Mouse (Mus musculus) bone marrow, adult 2 months (tissue): ENCODE data around the gene Donson. TPM values are rescaled to one million over a fixed set of nuclear protein-coding genes. Genes with fewer than 3 reads are reported as not detected.
"Not testable (repeated sequence)": the region's sequence is repeated elsewhere in the genome, so short reads cannot be mapped to it uniquely, and the experiment has no call there.

Experiments used
- H3K27ac ChIP-seq: fragments of 200-500 bp; 2 replicates; pipeline ENCODE4 v1.5.1; 2012; ENCODE audit warnings: low read depth, mild to moderate bottlenecking, control low read depth, inconsistent platforms, low read length; ENCODE audit not compliant: control insufficient read depth, poor library complexity, insufficient read depth
- H3K4me1 ChIP-seq: fragments of 200-500 bp; 2 replicates; pipeline ENCODE4 v1.6.1; 2011; ENCODE audit warnings: low read length; ENCODE audit not compliant: control insufficient read depth, insufficient read depth
- H3K4me3 ChIP-seq: fragments of 200-500 bp; replicated peaks from 2 replicates; pipeline ENCODE3; 2011; ENCODE audit warnings: mild to moderate bottlenecking, low read depth, low read length, control low read depth; ENCODE audit not compliant: control insufficient read depth
- CTCF ChIP-seq: fragments of 200-500 bp; IDR thresholded peaks from 2 replicates; pipeline ENCODE4 v1.5.1; 2011; ENCODE audit warnings: low read length, control low read depth; ENCODE audit not compliant: control insufficient read depth, insufficient read depth
- POLR2A ChIP-seq: fragments of 200-500 bp; IDR thresholded peaks from 2 replicates; pipeline ENCODE4 v1.6.1; 2011; ENCODE audit warnings: low read depth, mild to moderate bottlenecking, control low read depth, low read length, borderline replicate concordance; ENCODE audit not compliant: control insufficient read depth
- WGBS: fragments of 180-500 bp; shearing (Covaris S2); methylation state at CpG from one replicate; pipeline ENCODE4 v1.1.7; 2018; 5-methylcytosine and 5-hydroxymethylcytosine counted together
- polyA plus RNA-seq: library from polyadenylated mRNA; stranded (reverse); fragments of >200 nt; gene quantifications from 2 replicates; pipeline ENCODE4 v1.2.4, GENCODE M21; 2011; ENCODE audit warnings: low replicate concordance; ENCODE audit not compliant: missing spikeins, insufficient read depth, insufficient read length

The Donson gene
- polyA plus RNA-seq, 1 experiment, result 15.2 TPM

DNA sequence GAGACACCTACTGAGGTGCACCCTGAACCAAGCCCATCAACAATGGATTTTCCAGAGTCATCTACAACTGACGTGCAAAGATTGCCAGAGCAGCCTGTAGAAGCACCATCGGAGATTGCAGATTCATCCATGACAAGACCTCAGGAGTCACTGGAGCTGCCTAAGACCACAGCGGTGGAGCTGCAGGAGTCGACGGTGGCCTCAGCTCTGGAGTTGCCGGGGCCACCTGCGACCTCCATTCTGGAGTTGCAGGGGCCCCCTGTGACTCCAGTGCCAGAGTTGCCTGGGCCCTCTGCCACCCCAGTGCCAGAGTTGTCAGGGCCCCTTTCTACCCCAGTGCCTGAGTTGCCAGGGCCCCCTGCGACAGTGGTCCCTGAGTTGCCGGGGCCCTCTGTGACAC, 33.3 kb downstream of the Donson start:
- H3K27ac ChIP-seq, result no peak overlapping the region
- WGBS, result 98% methylated on average over 9 of the region's 9 CpGs
- H3K4me1 ChIP-seq, result no peaks in the 10 kb centered on the region; the same call in none of the 2 replicates
- H3K4me3 ChIP-seq, result no peak overlapping the region
- TF ChIP-seq POLR2A (no peak), CTCF (no peak)

GRCm38 (mm10) chr16:91652191-91652590, 36.4 kb downstream of the Donson start:
- TF ChIP-seq CTCF, result no peak
- no peak for TF ChIP-seq POLR2A
- H3K4me1 ChIP-seq, result no peaks in the 10 kb centered on the region; the same call in none of the 2 replicates
- no peak overlapping the region for H3K27ac ChIP-seq
- H3K4me3 ChIP-seq, result no peak overlapping the region
- 90% methylated on average over 3 of the region's 3 CpGs for WGBS

- no peak for TF ChIP-seq CTCF
- TF ChIP-seq POLR2A, result no peak
- Histone ChIP-seq H3K27ac (no peak overlapping the region), H3K4me3 (peak overlapping the region; percentile 16), H3K4me1 (no peaks in the 10 kb centered on the region; the same call in none of the 2 replicates)
These were observed 38.8 kb downstream of the Donson start for GRCm38 (mm10) chr16:91649781-91650180.

DNA sequence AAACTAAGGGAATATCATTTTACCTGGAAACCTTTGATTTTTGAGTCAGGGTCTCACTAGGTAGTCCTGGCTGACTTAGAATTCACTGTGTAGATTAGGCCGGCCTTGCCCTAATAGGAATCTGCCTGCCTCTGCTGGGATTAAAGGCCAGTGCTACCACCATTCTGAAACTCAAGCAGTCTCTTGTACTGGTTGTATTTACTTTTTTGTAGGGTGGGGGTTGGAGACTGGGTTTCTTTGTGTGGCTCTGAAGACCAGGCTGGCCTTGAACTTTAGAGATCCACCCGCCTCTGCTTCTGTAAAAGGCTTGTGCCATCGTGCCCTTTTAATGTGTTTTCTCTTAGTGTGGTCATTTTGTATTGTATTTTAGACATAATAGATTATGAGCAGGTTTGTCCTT, 39.3 kb downstream of the Donson start:
- WGBS, result 27% methylated on average over 3 of the region's 3 CpGs
- H3K4me1 ChIP-seq, result no peaks in the 10 kb centered on the region; the same call in 1 of the 2 replicates
- TF ChIP-seq CTCF (no peak), POLR2A (no peak)
- H3K4me3 ChIP-seq, result peak overlapping the region; percentile 17
- no peak overlapping the region for H3K27ac ChIP-seq

DNA sequence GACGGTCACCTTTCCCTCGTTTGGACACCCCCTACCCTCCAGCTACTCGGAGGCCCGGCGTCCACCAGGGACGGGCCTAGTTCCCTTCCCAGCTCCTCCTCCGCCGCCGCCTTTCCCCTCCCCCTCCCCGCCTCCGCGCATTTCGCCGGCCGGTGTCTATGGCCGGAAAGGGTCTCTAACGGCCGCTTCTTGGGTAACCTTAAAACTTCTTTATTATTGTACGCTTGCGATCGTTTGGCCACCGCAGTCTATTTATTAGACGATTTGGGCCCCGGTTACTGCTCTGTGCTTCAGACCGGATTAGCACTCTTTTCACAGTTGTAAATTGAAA, 40.4 kb downstream of the Donson start:
- WGBS, result 1% methylated on average over 25 of the region's 25 CpGs
- Histone ChIP-seq H3K27ac (peak overlapping the region; percentile 99), H3K4me1 (no peaks in the 10 kb centered on the region; the same call in 1 of the 2 replicates), H3K4me3 (peak overlapping the region; percentile 98)
- TF ChIP-seq CTCF (no peak), POLR2A (peak; percentile 66; the same call in 1 of the 2 replicates)

- WGBS, result under 1% methylated on average over 70 of the region's 70 CpGs
- Histone ChIP-seq H3K27ac (peak within 1 kb of the TSS; percentile 99), H3K4me3 (peak within 1 kb of the TSS; percentile 98), H3K4me1 (no peaks in the 10 kb centered on the region; the same call in 1 of the 2 replicates)
- TF ChIP-seq CTCF (no peak), POLR2A (peak; percentile 96)
These were observed 40.9 kb downstream of the Donson start, which contains the start of gene Son for GRCm38 (mm10) chr16:91647461-91648219. TSS of gene Son (plus strand) at chr16:91647506.

DNA sequence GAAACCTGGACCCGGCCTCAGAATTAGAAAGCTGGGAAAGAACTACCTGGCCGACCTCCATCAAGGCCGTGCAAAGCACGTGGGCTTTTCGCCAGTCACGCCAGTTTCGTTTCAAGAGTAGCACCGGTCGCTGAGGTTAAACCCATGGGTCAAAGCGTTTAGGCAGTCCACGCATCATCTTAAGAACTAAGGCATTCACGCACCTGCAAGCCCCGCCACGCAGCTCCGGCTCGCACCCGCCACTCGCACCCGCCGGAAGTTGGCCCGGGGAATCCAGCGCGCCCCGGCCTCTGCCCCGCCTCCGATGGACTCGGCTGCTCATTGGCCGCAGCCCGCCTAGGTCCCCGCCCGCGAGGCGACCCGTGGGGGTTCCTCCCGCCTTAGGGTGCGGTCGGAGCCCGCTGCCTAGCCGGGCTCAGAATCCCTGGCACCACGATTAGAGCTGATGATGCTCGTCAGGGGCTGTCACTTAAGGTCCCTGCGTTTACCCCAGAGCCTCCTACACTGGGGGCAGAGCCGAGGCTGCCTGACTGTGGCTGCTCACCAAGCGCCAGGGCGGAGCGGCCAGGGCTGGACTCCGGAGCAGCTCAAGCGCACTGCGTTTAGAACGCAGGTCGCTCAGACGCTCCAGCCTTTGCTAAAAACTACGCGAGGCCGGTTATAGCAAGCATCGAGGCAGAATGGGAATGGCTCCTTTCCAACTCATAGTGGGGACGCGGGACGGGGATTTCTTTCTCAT, 41.7 kb downstream of the Donson start, which contains the start of gene Gart:
TSS of gene Gart (minus strand) at position 272 of the 739 bp plus-strand sequence.
- WGBS, result under 1% methylated on average over 59 of the region's 59 CpGs
- Histone ChIP-seq H3K4me1 (no peaks in the 10 kb centered on the region; the same call in 1 of the 2 replicates), H3K4me3 (peak within 1 kb of the TSS; percentile 98), H3K27ac (peak within 1 kb of the TSS; percentile 99)
- TF ChIP-seq POLR2A (peak; percentile 99), CTCF (no peak)

DNA sequence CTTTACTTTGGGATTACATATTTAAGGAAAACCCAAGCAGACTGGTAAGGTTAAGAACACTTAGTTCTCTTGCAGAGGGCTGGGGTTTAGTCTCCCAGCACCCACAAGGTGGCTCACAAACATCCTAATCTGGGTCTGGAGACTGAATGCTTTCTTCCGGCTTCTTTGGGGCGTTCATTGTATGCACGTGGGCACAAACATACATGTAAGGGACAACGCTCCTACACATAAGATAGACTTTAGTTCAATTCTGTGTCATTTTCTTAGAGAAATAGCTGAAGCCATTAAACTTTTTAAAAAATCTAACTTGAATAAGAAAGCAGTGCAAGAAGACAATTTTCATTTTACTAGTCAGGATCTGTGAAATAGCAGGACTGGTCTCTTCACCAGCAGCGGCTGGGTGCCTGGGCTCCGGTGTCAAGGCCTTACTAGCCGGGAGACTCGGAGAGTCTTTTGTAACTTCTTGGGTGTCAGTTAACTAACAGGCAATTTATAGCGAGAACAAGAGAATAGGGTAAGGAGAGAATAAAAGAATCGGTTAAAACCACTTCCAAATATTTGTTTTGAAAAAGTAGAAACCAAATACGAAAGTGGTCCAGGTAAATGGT, 42.5 kb downstream of the Donson start:
- TF ChIP-seq CTCF, result no peak
- TF ChIP-seq POLR2A, result no peak
- WGBS, result under 1% methylated on average over 11 of the region's 11 CpGs
- no peak overlapping the region; the same call in 1 of the 2 replicates for H3K27ac ChIP-seq
- peak overlapping the region; percentile 83 for H3K4me3 ChIP-seq
- H3K4me1 ChIP-seq, result no peaks in the 10 kb centered on the region; the same call in 1 of the 2 replicates

GRCm38 (mm10) chr16:91645420-91645819, 43.1 kb downstream of the Donson start:
- not testable (repeated sequence) for H3K4me3 ChIP-seq, H3K27ac ChIP-seq, H3K4me1 ChIP-seq
- WGBS, result 22% methylated on average over 1 of the region's 2 CpGs
